Mouse (Mus musculus) ovary, adult 10 weeks (tissue): Measurements from ENCODE around the gene Vav3. TPM values are rescaled to one million over a fixed set of nuclear protein-coding genes. Genes with fewer than 3 reads are reported as not detected.

Experiments used
- polyA plus RNA-seq: library from polyadenylated mRNA; stranded (reverse); fragments of 350-450 nt; fragmentation: Illumina TruSeq; extraction: RNeasy Lipid Tissue Mini Kit (QIAGEN cat#74804); gene quantifications from one replicate; pipeline ENCODE4 v1.2.3, GENCODE M21; 2014

Gene Vav3
- 18.0 TPM for polyA plus RNA-seq

DNA sequence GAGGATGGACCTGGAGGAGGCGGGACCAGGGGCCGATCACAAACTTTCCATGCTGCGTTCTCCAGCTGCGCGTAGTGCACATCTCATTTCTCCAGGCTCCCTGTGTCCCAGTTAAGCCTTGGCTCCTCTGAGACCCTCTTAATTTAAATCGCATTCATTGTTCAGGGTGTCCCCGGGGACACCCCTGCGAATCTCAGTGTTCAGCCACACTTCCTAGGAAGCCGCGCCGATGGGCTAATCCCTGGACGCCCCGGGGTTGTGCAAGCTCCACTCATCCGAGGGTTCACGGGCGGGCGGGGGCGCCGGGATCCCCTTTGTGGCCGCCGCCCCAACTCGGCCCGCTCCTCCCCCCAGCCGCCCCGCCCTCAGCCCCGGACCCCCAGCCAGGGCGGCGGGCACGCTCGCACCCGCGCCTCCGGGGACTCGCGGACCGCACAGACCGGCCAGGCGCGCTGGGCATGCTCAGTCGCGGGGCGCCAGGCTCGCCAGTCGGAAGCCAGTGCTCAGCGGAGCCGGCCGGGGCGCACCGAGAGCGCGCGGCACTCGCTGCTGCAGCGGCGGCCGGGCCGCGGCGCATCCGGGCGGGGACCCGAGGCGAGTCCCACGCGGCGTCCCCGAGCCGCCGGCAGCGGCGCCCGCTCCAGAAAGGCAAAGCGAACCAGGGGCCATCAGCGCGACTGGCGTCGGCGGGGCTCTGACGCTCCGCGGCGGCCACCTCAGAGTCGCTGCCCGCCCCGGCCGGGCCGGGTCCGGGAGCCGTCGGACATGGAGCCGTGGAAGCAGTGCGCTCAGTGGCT, at the start of gene Vav3:
Gene Vav3 (plus strand): TSS at position 380 of the 797 bp plus-strand sequence.

Other genes starting within 250 kb of the Vav3 start
- gene Slc25a24, start 217.5 kb upstream of the Vav3 start, polyA plus RNA-seq: 154 TPM